Mouse (Mus musculus) spleen, postnatal 0 days (tissue): ENCODE results near the gene Dffa. TPM values are rescaled to one million over a fixed set of nuclear protein-coding genes. Genes with fewer than 3 reads are reported as not detected.

Experiments used
- polyA plus RNA-seq: library from polyadenylated mRNA; unstranded; fragments of >200 nt; fragmentation: Nextera tagmentation; extraction: Ambion mirVana; gene quantifications from 2 replicates; pipeline ENCODE4 v1.2.1, GENCODE M21; 2015

Dffa gene
- polyA plus RNA-seq, result 13.5 and 16.8 TPM in 2 replicates

GRCm38 (mm10) chr4:149103875-149104561, at the start of gene Dffa:
Dffa (plus strand) TSS chr4:149104146.

GRCm38 (mm10) chr4:149099369-149100017, 4.5 kb upstream of the Dffa start, which contains the start of gene Pex14:
Pex14 (minus strand) TSS chr4:149099876.

GRCm38 (mm10) chr4:149126663-149127062, 22.7 kb downstream of the Dffa start, which contains the start of gene Cort:
Cort (minus strand) TSS chr4:149126763.

GRCm38 (mm10) chr4:149136982-149137770, 33.2 kb downstream of the Dffa start, which contains the start of gene Cenps:
Cenps (minus strand) TSS chr4:149137629.

GRCm38 (mm10) chr4:149166215-149166946, 62.4 kb downstream of the Dffa start, which contains the start of gene Pgd:
Pgd (minus strand) TSS chr4:149166771.

Other genes with a start within 250 kb of the Dffa start
- 16.2 and 18.9 TPM in 2 replicates for gene Pex14, start 4.3 kb upstream of the Dffa start, polyA plus RNA-seq
- 0.19 TPM in 1 of 2 replicates, not detected in the other for gene Cort, start 22.6 kb downstream of the Dffa start, polyA plus RNA-seq
- 27.1 and 28.8 TPM in 2 replicates for gene Cenps, start 33.5 kb downstream of the Dffa start, polyA plus RNA-seq
- gene Pgd, start 62.6 kb downstream of the Dffa start, polyA plus RNA-seq, result 78.4 and 97.0 TPM in 2 replicates
- gene Kif1b, start 203.5 kb downstream of the Dffa start, polyA plus RNA-seq, result 6.3 and 10.6 TPM in 2 replicates